Mouse (Mus musculus) thymus, adult 2 months (tissue): ENCODE data around the gene Sgcd.

ENCODE experiments used
- CTCF ChIP-seq: fragments of 200-500 bp; IDR thresholded peaks from 2 replicates; pipeline ENCODE4 v1.5.1; 2012; ENCODE audit warnings: mild to moderate bottlenecking, control low read depth, low read length, moderate library complexity, borderline replicate concordance; ENCODE audit not compliant: control insufficient read depth, poor library complexity, insufficient read depth; ENCODE audit errors: extremely low read depth
- POLR2A ChIP-seq: fragments of 200-500 bp; IDR thresholded peaks from 2 replicates; pipeline ENCODE4 v1.6.1; 2012; ENCODE audit warnings: mild to moderate bottlenecking, low read length, control low read depth, moderate library complexity; ENCODE audit not compliant: control insufficient read depth, poor library complexity, insufficient read depth; ENCODE audit errors: extremely low read depth

- TF ChIP-seq CTCF (no peak), POLR2A (no peak)
Measured at GRCm38 (mm10) chr11:47120874-47121273, 867.9 kb downstream of the Sgcd start.
